Mouse (Mus musculus) CH12.LX (cell line): ENCODE results near the gene Bsn. TPM values are rescaled to one million over a fixed set of nuclear protein-coding genes. Genes with fewer than 3 reads are reported as not detected.

Source experiments
- DNase-seq: peaks from one replicate; pipeline ENCODE4 v3.0.0-alpha.2; 2013; ENCODE audit errors: extremely low read depth
- H3K27ac ChIP-seq: 2 replicates; pipeline ENCODE4 v1.5.1; 2012; ENCODE audit warnings: low read depth, mild to moderate bottlenecking, control low read depth, moderate library complexity; ENCODE audit not compliant: insufficient read depth
- H3K27me3 ChIP-seq: replicated peaks from 2 replicates; pipeline ENCODE3; 2012; ENCODE audit warnings: inconsistent platforms
- H3K36me3 ChIP-seq, 2 experiments: replicated peaks in 1 of 2; 2 replicates each; pipeline versions ENCODE3 to v1.6.1; 2012; ENCODE audit warnings: inconsistent platforms in 1 of 2, low read length in 1 of 2, mild to moderate bottlenecking in 1 of 2, mixed read lengths in 1 of 2, moderate library complexity in 1 of 2; ENCODE audit not compliant: control insufficient read depth in 1 of 2, insufficient read depth in 1 of 2
- H3K4me1 ChIP-seq, 2 experiments: 2 replicates each; pipeline ENCODE4 v1.6.1; 2012; ENCODE audit warnings: inconsistent platforms in 1 of 2, moderate library complexity in 1 of 2; ENCODE audit not compliant: insufficient read depth in 2 of 2, control insufficient read depth in 1 of 2
- H3K4me2 ChIP-seq: 2 replicates; pipeline ENCODE4 v1.6.1; 2012; ENCODE audit warnings: low read depth, mild to moderate bottlenecking, control low read depth; ENCODE audit not compliant: poor library complexity, insufficient read depth, severe bottlenecking
- H3K4me3 ChIP-seq, 3 experiments: fragments of 150-350 bp in 1 of 3; sonication (generic) in 1 of 3; replicated peaks in 1 of 3; 2 replicates each; pipeline versions ENCODE3 to v1.5.1; 2011 to 2012; ENCODE audit warnings: low read depth in 2 of 3, low read length in 2 of 3, mild to moderate bottlenecking in 2 of 3, moderate library complexity in 2 of 3, control low read depth in 1 of 3, improper control_type of control experiment in 1 of 3, inconsistent platforms in 1 of 3, mixed read lengths in 1 of 3; ENCODE audit not compliant: poor library complexity in 1 of 3
- H3K79me2 ChIP-seq: replicated peaks from 2 replicates; pipeline ENCODE4 v1.6.1; 2012; ENCODE audit warnings: mild to moderate bottlenecking, moderate library complexity; ENCODE audit not compliant: control insufficient read depth, poor library complexity, insufficient read depth, severe bottlenecking; ENCODE audit errors: extremely low read depth
- H3K9ac ChIP-seq: 2 replicates; pipeline ENCODE4 v1.6.1; 2012; ENCODE audit warnings: low read depth, mild to moderate bottlenecking, control low read depth, moderate library complexity; ENCODE audit not compliant: insufficient read depth
- H3K9me3 ChIP-seq: replicated peaks from 2 replicates; pipeline ENCODE3; 2012; ENCODE audit warnings: low read length, inconsistent platforms, mixed read lengths
- CHD2 ChIP-seq: IDR thresholded peaks from 2 replicates; pipeline ENCODE4 v1.6.1; 2011; ENCODE audit warnings: low read length, improper control_type of control experiment
- CTCF ChIP-seq, 2 experiments: IDR thresholded peaks in 1 of 2; conservative IDR thresholded peaks in 1 of 2; 2 replicates each; pipeline ENCODE4 v1.5.1; 2011 to 2012; ENCODE audit warnings: low read depth in 2 of 2, low read length in 2 of 2, improper control_type of control experiment in 1 of 2, inconsistent platforms in 1 of 2, mild to moderate bottlenecking in 1 of 2, moderate library complexity in 1 of 2
- GABPA ChIP-seq: IDR thresholded peaks from 2 replicates; pipeline ENCODE4 v1.6.1; 2012; ENCODE audit warnings: low read depth, low read length, improper control_type of control experiment, inconsistent platforms; ENCODE audit not compliant: insufficient replicate concordance
- JUND ChIP-seq: conservative IDR thresholded peaks from 2 replicates; pipeline ENCODE4 v1.6.1; 2011; ENCODE audit warnings: low read depth, low read length, improper control_type of control experiment
- KAT2A ChIP-seq: IDR thresholded peaks from 2 replicates; pipeline ENCODE4 v1.6.1; 2012; ENCODE audit warnings: low read length, improper control_type of control experiment, inconsistent platforms; ENCODE audit not compliant: insufficient replicate concordance
- MEF2A ChIP-seq: IDR thresholded peaks from 2 replicates; pipeline ENCODE4 v1.6.1; 2014; ENCODE audit warnings: low read depth, mild to moderate bottlenecking, inconsistent platforms, low read length, improper control_type of control experiment, borderline replicate concordance
- MXI1 ChIP-seq: IDR thresholded peaks from 2 replicates; pipeline ENCODE4 v1.6.1; 2011; ENCODE audit warnings: mild to moderate bottlenecking, low read depth, low read length, improper control_type of control experiment
- PAX5 ChIP-seq: IDR thresholded peaks from 2 replicates; pipeline ENCODE4 v1.6.1; 2012; ENCODE audit warnings: low read length, inconsistent platforms, mixed read lengths
- POLR2AphosphoS2 ChIP-seq: IDR thresholded peaks from 2 replicates; pipeline ENCODE4 v1.6.1; 2011; ENCODE audit warnings: low read depth, low read length, improper control_type of control experiment
- RCOR1 ChIP-seq: conservative IDR thresholded peaks from 2 replicates; pipeline ENCODE4 v1.6.1; 2012; ENCODE audit warnings: low read depth, mild to moderate bottlenecking, inconsistent platforms, low read length, improper control_type of control experiment
- USF1 ChIP-seq: IDR thresholded peaks from 2 replicates; pipeline ENCODE4 v1.6.1; 2014; ENCODE audit warnings: low read depth, mild to moderate bottlenecking, inconsistent platforms, low read length, improper control_type of control experiment
- USF2 ChIP-seq: conservative IDR thresholded peaks from 2 replicates; pipeline ENCODE4 v1.6.1; 2011; ENCODE audit warnings: low read depth, low read length, improper control_type of control experiment
- ZMIZ1 ChIP-seq: IDR thresholded peaks from 2 replicates; pipeline ENCODE4 v1.6.1; 2012; ENCODE audit warnings: low read depth, mild to moderate bottlenecking, inconsistent platforms, low read length, improper control_type of control experiment
- ZNF384 ChIP-seq: IDR thresholded peaks from 2 replicates; pipeline ENCODE4 v1.6.1; 2012; ENCODE audit warnings: low read depth, low read length, improper control_type of control experiment, inconsistent platforms
- dilution Hi-C: fragments of 300-500 bp; cut with MboI; formaldehyde crosslinking; loops from 2 replicates; pipeline ENCODE4 v1.14.3; 2020; ENCODE audit warnings: low sequenced_read_pairs; ENCODE audit not compliant: extremely low pct_unique_long_range_greater_than_20kb, extremely low pct_ligation_motif_present
- in situ Hi-C: fragments of 300-500 bp; cut with MboI; formaldehyde crosslinking; loops from 3 replicates; pipeline ENCODE4 v1.14.3; 2019; ENCODE audit warnings: low sequenced_read_pairs, low pct_ligation_motif_present, low pct_unique_long_range_greater_than_20kb, mixed read lengths
- polyA plus RNA-seq: library from polyadenylated mRNA; unstranded; fragments of >175 nt; gene quantifications from 2 replicates; pipeline ENCODE4 v1.2.1, GENCODE M21; 2012; ENCODE audit warnings: low read depth; ENCODE audit not compliant: insufficient read length
- total RNA-seq, 2 experiments: library from RNA; depleted of rRNA; stranded (reverse); fragments of 300-350 nt in 1 of 2; fragments of >200 nt in 1 of 2; gene quantifications; 2 replicates each; pipeline ENCODE4 v1.2.3; 2012 to 2014

Bsn gene
- total and polyA plus RNA-seq, 3 experiments: 3.6 to 7.8 (median 4.4) TPM

- H3K36me3 ChIP-seq: peaks cover 92 to 98% of the 10 kb centered on the region in 2 experiments
- in situ Hi-C loops (loop anchor here (5.0 kb wide), 1 partner anchor 88 kb away; no protein-coding TSS in a partner anchor), dilution Hi-C loops (no loop called here)
- TF ChIP-seq ZMIZ1 (no peak), GABPA (no peak), RCOR1 (no peak), USF1 (no peak), USF2 (no peak), ZNF384 (no peak), MEF2A (no peak), CTCF (conservative IDR thresholded peaks at IDR 0.05 in 1 of 2, IDR thresholded peaks at IDR 0.05 in 1 of 2; ENCODE audit: low read depth in 2 of 2, low read length in 2 of 2) (no peak), PAX5 (no peak), CHD2 (no peak), MXI1 (no peak), KAT2A (no peak)
- H3K9ac ChIP-seq: no peak overlapping the region
- no peak for DNase-seq
- peaks cover 0 to 13% of the 10 kb centered on the region in 2 experiments; a peak in 2 of 4 replicates for H3K4me1 ChIP-seq
- no peaks in the 10 kb centered on the region for H3K9me3 ChIP-seq
- no peak overlapping the region for H3K4me3 ChIP-seq
- no peak overlapping the region for H3K4me2 ChIP-seq
- H3K27ac ChIP-seq: no peak overlapping the region
- no peaks in the 10 kb centered on the region for H3K27me3 ChIP-seq
- H3K79me2 ChIP-seq: no peaks in the 10 kb centered on the region
Observed at GRCm38 (mm10) chr9:108055661-108056237, 134.4 kb downstream of the Bsn start.

GRCm38 (mm10) chr9:108055061-108055460, 135.1 kb downstream of the Bsn start:
- Histone ChIP-seq H3K9me3 (no peaks in the 10 kb centered on the region), H3K36me3 (peaks cover 92 to 98% of the 10 kb centered on the region in 2 experiments), H3K27me3 (no peaks in the 10 kb centered on the region), H3K79me2 (no peaks in the 10 kb centered on the region), H3K9ac (no peak overlapping the region), H3K27ac (no peak overlapping the region), H3K4me1 (peaks cover under 1 to 18% of the 10 kb centered on the region in 2 experiments; a peak in 2 of 4 replicates), H3K4me2 (no peak overlapping the region), H3K4me3 (no peak overlapping the region)
- in situ Hi-C loops: loop anchor here (5.0 kb wide), 1 partner anchor 88 kb away; no protein-coding TSS in a partner anchor
- no peak for DNase-seq
- TF ChIP-seq JUND (no peak), POLR2AphosphoS2 (0 out of 2 replicates have a peak, but pooled peaks have one; percentile 18)
- dilution Hi-C loops: no loop called here
